Mouse (Mus musculus) heart, postnatal 0 days (tissue): ENCODE results near the gene Syne4. TPM values are rescaled to one million over a fixed set of nuclear protein-coding genes. Genes with fewer than 3 reads are reported as not detected.

Source experiments
- ATAC-seq: fragments of 200-750 bp; cut with Nextera tagmentation; 2 replicates; pipeline ENCODE4 v1.8.0; 2017; ENCODE audit warnings: low read depth, moderate number of reproducible peaks, moderate library complexity; ENCODE audit not compliant: insufficient read depth
- DNase-seq: peaks from one replicate; pipeline ENCODE4 v3.0.0-alpha.2; 2016; ENCODE audit warnings: low spot score
- H3K27ac ChIP-seq: fragments of 300-500 bp; sonication (generic); 2 replicates; pipeline ENCODE4 v1.5.1; 2014; ENCODE audit warnings: low read depth, mild to moderate bottlenecking
- H3K27me3 ChIP-seq: fragments of 300-500 bp; sonication (generic); 2 replicates; pipeline ENCODE4 v1.6.1; 2014; ENCODE audit warnings: low read length, mixed read lengths; ENCODE audit not compliant: control insufficient read depth, insufficient read depth
- H3K36me3 ChIP-seq: fragments of 300-500 bp; sonication (generic); replicated peaks from 2 replicates; pipeline ENCODE4 v1.6.1; 2014; ENCODE audit warnings: low read length, mixed read lengths; ENCODE audit not compliant: control insufficient read depth, insufficient read depth
- H3K4me1 ChIP-seq: fragments of 300-500 bp; sonication (generic); 2 replicates; pipeline ENCODE4 v1.6.1; 2014; ENCODE audit warnings: antibody characterized with exemption; ENCODE audit not compliant: control insufficient read depth, insufficient read depth
- H3K4me2 ChIP-seq: fragments of 300-500 bp; sonication (generic); 2 replicates; pipeline ENCODE4 v1.6.1; 2014; ENCODE audit warnings: low read depth, mild to moderate bottlenecking, low read length, moderate library complexity
- H3K4me3 ChIP-seq: fragments of 300-500 bp; sonication (generic); 2 replicates; pipeline ENCODE4 v1.5.1; 2014; ENCODE audit warnings: low read depth, low read length
- H3K9ac ChIP-seq: fragments of 300-500 bp; sonication (generic); replicated peaks from 2 replicates; pipeline ENCODE4 v1.6.1; 2014; ENCODE audit warnings: low read depth, low read length, mixed read lengths
- H3K9me3 ChIP-seq: fragments of 300-500 bp; sonication (generic); replicated peaks from 2 replicates; pipeline ENCODE4 v1.6.1; 2016; ENCODE audit warnings: low read length; ENCODE audit not compliant: control insufficient read depth
- CTCF ChIP-seq: IDR thresholded peaks from 2 replicates; pipeline ENCODE4 v1.5.1; 2016; ENCODE audit warnings: antibody characterized with exemption, control low read depth, low read depth
- EP300 ChIP-seq: IDR thresholded peaks from 2 replicates; pipeline ENCODE4 v1.6.1; 2016; ENCODE audit warnings: antibody characterized with exemption, low read depth
- WGBS: fragments of 180-500 bp; shearing (Covaris S2); extraction: QIAGEN DNeasy Blood & Tissue Kit; methylation state at CpG from one replicate; pipeline ENCODE4 v1.1.7; 2014; 5-methylcytosine and 5-hydroxymethylcytosine counted together
- polyA plus RNA-seq: library from polyadenylated mRNA; unstranded; fragments of >200 nt; fragmentation: Nextera tagmentation; extraction: Ambion mirVana; gene quantifications from 2 replicates; pipeline ENCODE4 v1.2.1, GENCODE M21; 2015
- total RNA-seq: library from RNA; depleted of rRNA; stranded (reverse); fragments of >200 nt; gene quantifications from 2 replicates; pipeline ENCODE4 v1.2.3, GENCODE M21; 2014; ENCODE audit warnings: low replicate concordance; rRNA removed

Gene Syne4
- total RNA-seq, result 0.34 and 1.1 TPM in 2 replicates
- polyA plus RNA-seq, result 1.6 TPM in 2 replicates

- no peak for DNase-seq
- TF ChIP-seq CTCF (no peak), EP300 (no peak)
- H3K4me3 ChIP-seq, result no peak within 1 kb of the TSS
- no peak within 1 kb of the TSS for H3K4me2 ChIP-seq
- H3K9ac ChIP-seq, result no peak within 1 kb of the TSS
- H3K27ac ChIP-seq, result no peak within 1 kb of the TSS
- H3K27me3 ChIP-seq, result no peaks in the 10 kb centered on the region
- no peaks in the 10 kb centered on the region for H3K4me1 ChIP-seq
- H3K36me3 ChIP-seq, result peaks cover 4% of the 10 kb centered on the region
- no peak for ATAC-seq
- 8% methylated on average over 9 of the region's 9 CpGs for WGBS
- no peaks in the 10 kb centered on the region for H3K9me3 ChIP-seq
These were observed at the start of gene Syne4 for GRCm38 (mm10) chr7:30314721-30315155. TSS of gene Syne4 (plus strand) at chr7:30314807.

GRCm38 (mm10) chr7:30265041-30265440 lies 49.6 kb upstream of the Syne4 start:
- DNase-seq, result no peak
- H3K36me3 ChIP-seq, result peaks cover 29% of the 10 kb centered on the region; the same call in 1 of the 2 replicates

GRCm38 (mm10) chr7:30265531-30265930 lies 49.1 kb upstream of the Syne4 start:
- no peak for ATAC-seq
- Histone ChIP-seq H3K27me3 (no peaks in the 10 kb centered on the region), H3K9me3 (no peaks in the 10 kb centered on the region), H3K27ac (no peak overlapping the region), H3K36me3 (peaks cover 33% of the 10 kb centered on the region; the same call in 1 of the 2 replicates), H3K4me3 (no peak overlapping the region), H3K4me2 (no peak overlapping the region), H3K9ac (no peak overlapping the region), H3K4me1 (no peaks in the 10 kb centered on the region)
- 93% methylated on average over 5 of the region's 5 CpGs for WGBS
- TF ChIP-seq CTCF, result no peak
- no peak for TF ChIP-seq EP300
- no peak for DNase-seq

More at GRCm38 (mm10) chr7:30265041-30265440, 49.6 kb upstream of the Syne4 start:
- WGBS, result 77% methylated on average over 2 of the region's 2 CpGs
- H3K9me3 ChIP-seq, result no peaks in the 10 kb centered on the region
- TF ChIP-seq EP300, result no peak
- TF ChIP-seq CTCF, result no peak
- H3K27ac ChIP-seq, result no peak overlapping the region
- no peaks in the 10 kb centered on the region for H3K4me1 ChIP-seq
- no peak overlapping the region for H3K4me2 ChIP-seq
- H3K9ac ChIP-seq, result no peak overlapping the region
- no peak for ATAC-seq
- no peaks in the 10 kb centered on the region for H3K27me3 ChIP-seq
- no peak overlapping the region for H3K4me3 ChIP-seq

- H3K27ac ChIP-seq, result no peak overlapping the region
- H3K27me3 ChIP-seq, result no peaks in the 10 kb centered on the region
- no peak overlapping the region for H3K9ac ChIP-seq
- H3K9me3 ChIP-seq, result no peaks in the 10 kb centered on the region
- DNase-seq (no peak), ATAC-seq (no peak)
- H3K4me2 ChIP-seq, result no peak overlapping the region
- 91% methylated on average over 7 of the region's 7 CpGs for WGBS
- no peak for TF ChIP-seq CTCF
- TF ChIP-seq EP300, result no peak
- no peak overlapping the region for H3K4me3 ChIP-seq
- peaks cover 33% of the 10 kb centered on the region; the same call in 1 of the 2 replicates for H3K36me3 ChIP-seq
- no peaks in the 10 kb centered on the region for H3K4me1 ChIP-seq
These were observed 48.7 kb upstream of the Syne4 start for GRCm38 (mm10) chr7:30265935-30266334.

GRCm38 (mm10) chr7:30266780-30267179 lies 47.8 kb upstream of the Syne4 start:
- H3K36me3 ChIP-seq, result peaks cover 33% of the 10 kb centered on the region; the same call in 1 of the 2 replicates
- no peak for ATAC-seq
- 37% methylated on average over 3 of the region's 3 CpGs for WGBS

GRCm38 (mm10) chr7:30269641-30270040 lies 45.0 kb upstream of the Syne4 start:
- 86% methylated on average over 4 of the region's 4 CpGs for WGBS
- Histone ChIP-seq H3K27me3 (no peaks in the 10 kb centered on the region), H3K4me3 (no peak overlapping the region), H3K27ac (no peak overlapping the region), H3K4me1 (no peaks in the 10 kb centered on the region), H3K9me3 (no peaks in the 10 kb centered on the region), H3K4me2 (no peak overlapping the region), H3K36me3 (peaks cover 18% of the 10 kb centered on the region; the same call in 1 of the 2 replicates), H3K9ac (no peak overlapping the region)
- TF ChIP-seq EP300 (no peak), CTCF (no peak)
- ATAC-seq (no peak), DNase-seq (no peak)

More at GRCm38 (mm10) chr7:30266780-30267179, 47.8 kb upstream of the Syne4 start:
- no peaks in the 10 kb centered on the region for H3K9me3 ChIP-seq
- TF ChIP-seq CTCF, result no peak
- TF ChIP-seq EP300, result no peak
- no peak overlapping the region for H3K27ac ChIP-seq
- H3K4me1 ChIP-seq, result no peaks in the 10 kb centered on the region
- H3K4me2 ChIP-seq, result no peak overlapping the region
- DNase-seq, result no peak
- H3K27me3 ChIP-seq, result no peaks in the 10 kb centered on the region
- H3K4me3 ChIP-seq, result no peak overlapping the region
- H3K9ac ChIP-seq, result no peak overlapping the region
